Mouse (Mus musculus): ENCODE measurements around the gene Fads3.

Gene Fads3

DNA sequence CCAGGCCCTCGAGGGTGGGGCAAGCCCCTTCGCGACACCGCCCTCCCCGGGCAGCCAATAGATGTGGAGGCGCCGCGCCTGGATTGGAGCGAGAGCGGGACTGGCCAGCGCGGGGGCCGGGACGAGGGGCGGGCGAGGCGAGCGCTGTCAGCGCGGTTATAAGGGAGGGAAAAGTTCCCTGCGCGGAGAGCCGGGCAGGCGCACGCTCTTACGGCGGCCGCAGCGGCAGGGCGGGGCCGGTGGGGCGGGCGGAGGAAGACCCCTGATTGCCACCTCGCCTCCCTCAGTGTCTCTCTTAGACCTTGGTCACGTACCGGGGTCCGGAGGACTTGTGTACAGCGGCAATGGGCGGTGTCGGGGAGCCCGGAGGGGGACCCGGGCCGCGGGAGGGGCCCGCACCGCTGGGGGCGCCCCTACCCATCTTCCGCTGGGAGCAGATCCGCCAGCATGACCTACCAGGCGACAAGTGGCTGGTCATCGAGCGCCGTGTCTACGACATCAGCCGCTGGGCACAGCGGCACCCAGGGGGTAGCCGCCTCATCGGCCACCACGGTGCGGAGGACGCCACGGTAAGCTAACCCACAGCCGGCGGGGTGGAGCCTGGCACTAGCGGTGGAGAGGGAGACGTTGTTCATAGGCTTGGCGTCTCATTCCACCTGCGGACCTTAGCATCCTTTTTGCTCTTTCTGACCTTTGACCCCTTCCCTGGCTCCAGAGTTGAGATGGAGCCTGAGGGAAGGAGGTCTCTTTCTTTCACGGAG lies at the start of gene Fads3:
TSS of gene Fads3 (plus strand) at position 182 of the 761 bp plus-strand sequence.
- DNase-seq (ENCODE audit: low spot score) = peak; percentile 85

DNA sequence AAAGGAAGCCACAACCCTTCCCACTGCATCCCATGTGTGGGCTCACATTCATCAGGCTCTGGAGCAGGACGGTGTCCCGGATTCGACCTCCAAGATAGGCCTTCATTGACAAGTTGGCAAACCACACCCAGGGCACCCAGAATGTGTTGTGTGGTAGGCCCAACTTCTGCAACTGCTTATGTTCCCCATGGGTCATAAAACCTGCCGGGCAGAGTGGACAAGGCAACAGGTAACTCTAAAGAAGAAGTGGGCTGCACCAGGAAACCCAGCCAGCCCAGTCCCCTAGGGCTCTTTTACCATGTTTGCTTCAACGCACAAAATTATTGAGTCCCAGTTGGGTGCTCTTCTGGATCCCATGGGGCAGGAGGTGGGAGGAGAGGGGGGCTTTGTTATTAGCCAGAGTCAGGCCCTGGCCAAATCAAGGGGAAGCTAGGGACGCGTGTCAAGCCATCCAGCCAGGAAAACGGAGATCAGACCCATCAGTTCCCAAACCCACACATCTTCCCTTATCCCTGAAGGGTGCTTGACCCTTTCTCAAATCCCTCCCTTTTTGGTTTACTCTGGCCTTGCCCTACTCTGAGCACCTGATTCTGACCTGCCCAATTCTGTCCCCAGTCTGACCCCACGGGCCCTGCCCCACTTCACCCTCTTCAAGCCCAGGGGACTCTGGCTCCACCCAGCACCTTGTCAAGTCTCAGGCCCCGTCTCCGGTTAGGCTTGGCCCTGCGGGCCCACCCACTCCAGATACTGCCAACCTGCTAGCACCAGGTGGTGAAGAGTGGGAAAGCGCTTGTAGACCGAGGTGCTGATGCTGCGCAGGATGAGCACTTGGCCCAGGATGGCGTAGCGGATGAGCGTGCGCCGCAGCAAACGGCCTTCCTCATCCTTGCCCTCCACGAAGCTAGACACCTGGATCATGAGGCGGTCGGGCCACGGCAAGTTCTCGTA lies 49.1 kb upstream of the Fads3 start:
- DNase-seq (ENCODE audit: low spot score) = peak; percentile 51

DNA sequence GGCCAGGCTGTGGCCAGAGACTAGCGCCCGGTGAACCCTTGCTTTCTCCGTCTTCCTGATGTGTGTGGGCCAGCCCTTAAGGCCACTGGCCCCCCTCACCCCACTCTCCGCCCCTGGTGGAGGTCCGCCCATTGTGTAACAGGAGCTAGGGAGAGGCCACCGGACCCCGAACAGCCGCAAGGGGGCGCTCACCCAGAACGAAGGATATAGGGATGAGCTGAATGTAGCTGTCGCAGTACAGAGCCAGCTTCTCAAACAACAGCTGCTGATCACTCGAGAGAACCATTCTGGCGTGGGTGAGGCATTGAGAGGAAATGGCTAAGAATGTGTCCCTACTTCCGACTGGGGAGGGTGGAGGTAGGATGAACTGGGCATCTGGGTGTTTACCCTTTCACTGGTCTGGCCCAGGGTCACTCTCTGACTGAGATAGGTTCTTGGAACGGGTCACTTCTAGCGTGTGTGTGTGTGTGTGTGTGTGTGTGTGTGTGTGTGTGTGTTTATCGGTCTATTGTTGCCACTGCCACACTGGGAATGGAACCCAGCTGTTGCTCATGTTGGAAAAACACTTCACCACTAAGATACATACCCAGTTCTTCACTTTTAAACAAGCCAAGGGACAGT lies 48.2 kb upstream of the Fads3 start:
- peak; percentile 98 for DNase-seq (ENCODE audit: low spot score)

DNA sequence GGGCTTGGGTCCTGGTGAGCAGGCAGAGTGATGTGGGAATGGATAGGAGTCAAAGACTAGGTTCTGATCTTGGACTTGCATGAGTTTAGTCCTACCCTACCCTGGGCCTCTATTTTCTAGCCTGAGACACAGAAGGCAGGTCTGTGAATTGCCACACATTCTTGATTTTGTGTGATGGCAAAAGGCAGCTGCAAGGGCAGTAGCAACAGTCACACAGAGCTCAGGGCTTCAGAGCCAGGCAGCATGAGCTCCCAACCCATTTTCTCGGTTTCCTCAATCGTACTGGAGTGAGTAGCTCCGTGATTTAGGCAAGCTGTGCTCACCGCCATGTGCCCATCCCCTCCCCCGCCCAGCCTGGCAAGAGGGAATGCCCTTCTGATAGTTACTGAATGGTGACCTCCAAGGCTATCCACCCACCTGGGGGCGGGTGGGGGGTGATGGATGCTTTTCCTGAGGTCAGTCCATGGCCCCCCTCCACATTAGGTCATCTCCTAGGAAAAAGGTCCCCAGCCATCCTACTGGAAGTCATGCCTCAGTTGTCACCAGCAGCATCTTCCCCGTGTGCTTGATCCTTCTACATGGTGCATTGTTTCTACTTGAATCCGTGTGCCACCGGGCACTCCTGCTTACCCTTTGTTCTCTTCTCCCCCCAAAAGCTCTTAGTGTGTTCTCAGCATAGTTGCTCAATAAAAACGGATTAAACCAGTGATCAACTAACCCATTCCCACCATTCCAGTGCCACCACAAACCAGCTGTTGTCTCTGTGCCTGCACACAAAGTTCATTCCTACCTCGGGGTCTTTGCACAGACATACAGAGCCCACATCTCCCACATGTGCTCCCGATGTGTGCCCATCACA lies 43.9 kb upstream of the Fads3 start:
- peak; percentile 57 for DNase-seq (ENCODE audit: low spot score)

DNA sequence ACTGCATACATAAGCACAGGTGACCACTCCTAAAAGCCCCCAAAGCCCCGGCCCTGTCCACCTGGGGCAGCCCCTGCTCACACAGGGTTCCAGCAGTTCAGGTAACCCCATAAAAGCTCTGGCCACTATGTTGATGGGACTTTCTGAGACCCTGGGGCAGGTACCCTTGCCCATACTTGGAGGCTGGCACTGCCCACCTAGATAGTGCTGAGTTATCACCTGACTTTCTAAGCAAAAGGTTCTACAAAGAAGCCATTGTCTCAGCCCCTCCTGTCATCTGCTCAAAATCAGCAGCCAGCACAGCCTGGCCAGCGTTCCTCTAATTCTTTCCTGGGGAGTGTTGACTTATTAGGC lies 43.3 kb upstream of the Fads3 start:
- no peak for DNase-seq (ENCODE audit: low spot score)

DNA sequence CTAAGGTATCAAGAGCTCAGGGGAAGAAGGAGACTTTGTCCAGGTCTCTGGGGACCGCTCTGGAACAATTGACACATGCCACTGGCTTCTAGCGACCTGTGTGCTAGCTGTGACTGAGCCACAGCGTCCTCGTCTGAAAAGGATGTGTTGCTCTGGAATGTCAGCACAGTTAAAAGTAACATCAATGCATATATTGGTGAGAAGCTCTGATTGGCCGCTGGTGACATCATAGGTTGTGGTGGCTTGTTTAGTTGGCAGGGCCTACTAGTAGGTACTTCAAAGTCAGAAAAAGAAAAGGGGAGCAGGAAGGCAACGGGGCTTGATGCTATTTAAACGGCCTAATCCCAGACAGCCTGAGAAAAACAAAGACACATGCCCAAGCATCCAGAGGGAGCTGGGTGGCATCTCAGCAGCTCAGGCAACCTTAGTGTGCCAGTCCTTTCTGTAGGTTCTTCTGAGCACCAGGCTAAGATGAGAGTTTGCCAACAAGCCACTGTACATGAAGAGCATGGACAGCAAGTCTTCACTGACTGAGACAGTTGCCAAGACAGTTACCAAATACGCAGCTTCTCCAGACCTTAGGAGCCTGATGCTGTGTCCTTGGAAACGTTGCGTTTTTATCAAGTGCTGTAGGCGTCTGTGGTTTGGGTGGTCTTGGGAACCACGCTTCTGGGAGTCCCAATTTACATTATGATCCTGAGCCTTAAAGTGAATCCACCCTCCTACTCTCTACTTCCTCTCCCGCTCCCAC lies 42.5 kb upstream of the Fads3 start:
- peak; percentile 35 for DNase-seq (ENCODE audit: low spot score)

DNA sequence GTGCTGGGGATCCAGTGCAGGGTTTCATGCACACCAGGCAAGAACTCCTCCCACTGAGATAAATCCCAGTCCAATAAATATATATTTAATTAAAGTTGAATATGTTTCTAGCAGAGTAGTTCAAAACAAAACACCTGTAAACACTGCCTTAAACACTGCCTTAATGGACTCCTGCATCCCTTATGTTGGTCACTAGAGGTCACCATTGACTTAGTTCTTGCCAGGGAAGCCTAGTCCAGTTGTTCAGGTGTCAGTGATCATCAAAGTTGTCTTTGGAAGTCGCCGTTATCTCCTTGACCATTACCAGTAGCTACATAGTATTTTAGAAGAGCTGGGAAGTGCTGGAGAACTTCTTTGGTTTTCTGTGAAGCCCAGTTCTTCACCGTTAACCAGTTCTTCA lies 41.0 kb upstream of the Fads3 start:
- DNase-seq (ENCODE audit: low spot score) = no peak

DNA sequence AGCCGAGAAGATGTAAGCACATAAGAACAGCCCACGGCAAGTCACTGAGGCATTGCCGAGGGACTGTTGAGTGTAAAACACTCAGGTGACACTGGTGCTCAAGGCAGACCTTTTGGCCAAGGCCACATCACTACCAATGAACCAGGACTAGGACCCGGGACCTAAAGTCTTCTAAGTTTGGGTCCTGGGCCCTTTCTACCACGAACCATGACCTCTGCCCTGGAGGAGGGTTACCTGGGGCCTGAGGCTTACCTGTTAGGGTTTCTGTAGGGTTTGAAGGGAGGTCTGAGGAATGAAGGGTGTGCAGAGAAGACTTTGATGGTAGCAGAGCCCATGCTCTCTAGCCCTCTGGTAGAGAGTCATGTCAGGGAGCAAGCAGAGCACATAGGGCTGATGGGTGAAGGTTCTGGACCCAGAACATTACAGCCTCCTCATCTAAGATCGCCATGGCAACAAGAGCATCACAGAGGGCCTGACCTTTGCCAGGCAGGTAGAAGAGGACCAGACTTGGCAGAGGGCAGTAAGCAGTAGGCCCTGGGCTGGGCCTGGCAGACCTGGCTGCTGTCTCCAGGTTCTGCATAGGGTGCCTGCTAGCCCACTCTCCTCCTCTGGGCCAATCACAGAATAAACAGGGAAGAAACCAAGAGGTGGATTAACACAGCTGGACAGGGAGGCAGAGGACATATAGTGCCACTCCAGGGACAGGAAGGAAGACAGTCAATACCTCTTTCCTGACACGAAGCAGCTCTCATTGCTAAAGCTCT lies 40.0 kb upstream of the Fads3 start, which contains the start of the genes Best1 and Rab3il1:
TSS of gene Best1 (minus strand) at position 428 of the 764 bp plus-strand sequence.
TSS of gene Rab3il1 (plus strand) at position 464 of the 764 bp plus-strand sequence.
- DNase-seq (ENCODE audit: low spot score) = no peak

DNA sequence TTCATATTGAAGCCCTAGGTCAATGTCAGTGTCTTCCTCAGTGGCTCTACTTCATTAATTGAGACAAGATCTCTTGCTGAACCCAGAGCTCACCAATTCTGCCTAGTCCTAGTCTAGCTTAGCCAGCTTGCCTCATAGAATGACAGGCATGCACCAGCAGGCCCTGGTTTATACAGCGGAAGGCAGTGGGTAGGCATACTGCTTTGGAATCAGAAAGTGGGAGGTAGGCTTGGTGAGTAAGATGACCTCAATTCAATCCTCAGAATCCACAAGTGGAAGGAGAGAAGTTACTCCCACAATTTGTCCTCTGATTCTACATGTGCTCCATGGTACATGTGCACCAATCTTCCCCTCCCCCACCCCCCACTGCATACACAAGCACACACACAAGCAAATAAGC lies 37.7 kb upstream of the Fads3 start:
- no peak for DNase-seq (ENCODE audit: low spot score)

DNA sequence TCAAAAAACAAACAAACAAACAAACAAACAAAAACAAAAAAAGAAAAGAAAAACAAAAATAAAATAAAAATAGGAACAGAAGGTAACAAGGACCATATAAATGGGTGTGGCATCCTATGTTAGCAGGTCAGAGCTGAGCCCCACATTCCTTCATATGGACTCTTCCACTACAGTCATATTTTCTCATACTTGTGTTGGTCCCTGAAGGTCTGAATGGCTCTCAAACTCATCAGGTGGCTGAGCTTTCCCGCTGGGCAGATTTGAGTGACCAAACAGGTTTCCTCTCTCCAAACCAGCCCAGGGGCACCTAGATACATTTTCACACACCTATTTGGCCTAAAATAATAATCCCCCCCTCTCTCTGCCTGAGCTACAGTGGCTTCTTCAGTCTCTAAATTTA lies 30.0 kb upstream of the Fads3 start:
- DNase-seq (ENCODE audit: low spot score) = no peak

DNA sequence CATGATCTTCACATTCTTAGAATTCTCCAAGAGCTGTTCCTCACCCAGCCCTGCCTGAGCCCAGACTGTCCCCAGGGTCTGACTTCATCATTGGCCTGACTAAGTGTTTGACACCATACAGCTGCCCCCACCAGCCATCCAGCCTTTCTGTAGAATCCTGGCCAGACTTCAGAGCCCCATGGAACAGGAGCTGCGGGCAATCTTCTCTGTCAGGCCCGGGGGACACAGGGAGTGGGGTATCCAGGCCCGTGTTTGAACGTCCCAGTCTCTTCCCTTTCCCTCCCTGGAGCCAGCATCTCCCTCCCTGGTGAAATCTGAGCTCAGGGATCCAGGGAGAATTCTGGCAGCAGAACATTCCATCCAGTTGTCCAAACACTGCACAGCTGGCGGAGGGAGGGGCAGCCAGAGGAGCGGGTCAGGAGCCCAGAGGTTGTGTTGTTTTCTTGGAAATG lies 28.5 kb upstream of the Fads3 start:
- peak; percentile 68 for DNase-seq (ENCODE audit: low spot score)

DNA sequence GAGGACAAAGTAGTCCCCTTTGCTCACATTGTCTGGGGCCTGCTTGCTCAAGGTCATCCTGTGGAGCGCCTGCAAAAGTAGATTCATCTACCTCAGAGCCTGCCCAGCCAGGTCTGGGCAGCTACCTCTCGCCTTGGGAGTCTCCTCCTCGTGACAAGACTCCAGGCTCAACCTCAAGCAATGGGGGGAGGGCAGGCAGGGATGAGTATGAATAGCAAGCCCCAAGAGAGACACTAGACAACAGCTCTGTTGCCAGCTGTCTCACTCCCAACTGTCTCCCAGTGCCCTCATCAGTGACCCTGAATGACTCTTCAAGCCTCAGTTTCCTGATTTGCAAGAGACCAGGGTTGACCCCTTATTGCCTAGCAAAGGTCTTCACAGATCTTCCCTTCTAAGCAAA lies 28.0 kb upstream of the Fads3 start:
- DNase-seq (ENCODE audit: low spot score) = peak; percentile 47

DNA sequence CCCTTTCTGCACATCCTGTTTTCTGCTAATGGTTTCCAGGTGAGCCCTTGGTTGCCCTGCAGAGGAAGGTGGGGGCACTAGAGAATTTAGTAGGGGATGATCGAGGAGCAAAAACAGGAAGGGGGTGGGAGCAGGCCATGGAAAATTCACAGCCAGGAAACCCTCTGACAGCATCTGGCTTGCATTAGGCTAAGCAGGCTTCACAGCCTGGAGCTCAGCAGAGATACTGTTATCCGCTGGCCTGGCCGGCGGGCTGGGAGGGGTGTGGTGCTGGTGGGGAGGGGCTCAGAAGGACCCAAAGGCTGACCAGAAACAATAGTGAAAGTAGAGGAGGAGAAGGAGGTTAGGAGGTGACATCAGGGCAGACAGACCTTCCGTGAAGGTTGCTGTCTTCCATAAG lies 27.5 kb upstream of the Fads3 start:
- DNase-seq (ENCODE audit: low spot score) = no peak

DNA sequence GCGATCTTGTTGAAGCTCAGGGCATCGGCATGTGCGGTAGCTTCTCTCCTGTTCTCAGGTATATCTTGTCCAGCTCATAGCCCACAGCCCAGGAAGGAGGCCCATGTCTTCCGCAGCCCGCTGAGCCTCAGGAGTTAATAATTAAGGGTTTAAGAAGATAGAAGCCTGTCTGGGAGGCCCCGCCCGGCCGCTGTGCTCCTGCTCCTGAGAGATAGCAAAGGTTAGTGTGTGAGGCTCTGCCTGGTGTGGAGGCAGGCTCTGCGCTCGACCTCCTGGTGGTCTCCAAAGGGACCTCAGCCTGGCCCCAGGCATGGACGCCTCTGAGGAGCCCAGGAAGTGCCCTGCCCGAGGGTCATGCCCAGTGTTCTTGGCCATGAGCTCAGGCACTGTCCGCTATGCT lies 26.5 kb upstream of the Fads3 start:
- DNase-seq (ENCODE audit: low spot score) = no peak

DNA sequence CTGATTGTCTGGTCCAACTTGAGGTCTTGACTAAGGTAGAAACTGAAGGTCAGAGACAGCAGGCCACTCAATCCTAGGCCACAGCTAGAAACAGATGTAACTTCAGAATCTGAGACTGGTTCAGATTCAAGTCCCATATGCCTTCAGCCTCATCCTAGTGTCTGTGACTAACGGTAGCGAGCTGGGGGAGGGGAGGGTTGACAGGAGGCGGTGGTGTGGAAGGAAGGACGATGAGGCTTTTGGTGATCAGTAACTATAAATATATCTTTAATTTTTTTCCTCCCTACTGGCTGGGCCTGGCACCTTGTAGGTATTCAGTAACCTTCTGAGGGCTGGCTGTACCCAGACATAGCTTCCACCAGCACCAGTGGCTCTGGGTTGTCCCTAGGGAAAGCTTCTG lies 25.9 kb upstream of the Fads3 start:
- DNase-seq (ENCODE audit: low spot score) = no peak

DNA sequence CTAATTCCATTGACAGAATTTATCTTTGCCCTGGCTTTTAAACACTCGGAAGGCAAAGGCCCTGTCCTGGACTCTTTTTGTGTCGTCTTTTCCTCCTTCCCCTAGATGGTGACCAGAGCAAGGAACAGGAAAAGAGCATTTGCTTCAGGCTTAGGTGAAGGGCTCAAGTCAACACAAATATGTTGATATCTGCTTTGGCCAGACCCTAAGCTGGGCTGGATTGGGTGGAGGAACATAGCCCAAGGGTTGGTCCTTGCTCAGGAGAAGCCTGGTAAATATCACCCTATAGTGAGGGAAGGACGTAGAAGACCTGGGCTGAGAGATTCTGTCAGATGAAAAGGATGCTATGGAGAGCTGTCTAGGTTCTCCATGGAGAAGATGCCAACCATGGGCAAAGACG lies 25.2 kb upstream of the Fads3 start:
- DNase-seq (ENCODE audit: low spot score) = no peak

DNA sequence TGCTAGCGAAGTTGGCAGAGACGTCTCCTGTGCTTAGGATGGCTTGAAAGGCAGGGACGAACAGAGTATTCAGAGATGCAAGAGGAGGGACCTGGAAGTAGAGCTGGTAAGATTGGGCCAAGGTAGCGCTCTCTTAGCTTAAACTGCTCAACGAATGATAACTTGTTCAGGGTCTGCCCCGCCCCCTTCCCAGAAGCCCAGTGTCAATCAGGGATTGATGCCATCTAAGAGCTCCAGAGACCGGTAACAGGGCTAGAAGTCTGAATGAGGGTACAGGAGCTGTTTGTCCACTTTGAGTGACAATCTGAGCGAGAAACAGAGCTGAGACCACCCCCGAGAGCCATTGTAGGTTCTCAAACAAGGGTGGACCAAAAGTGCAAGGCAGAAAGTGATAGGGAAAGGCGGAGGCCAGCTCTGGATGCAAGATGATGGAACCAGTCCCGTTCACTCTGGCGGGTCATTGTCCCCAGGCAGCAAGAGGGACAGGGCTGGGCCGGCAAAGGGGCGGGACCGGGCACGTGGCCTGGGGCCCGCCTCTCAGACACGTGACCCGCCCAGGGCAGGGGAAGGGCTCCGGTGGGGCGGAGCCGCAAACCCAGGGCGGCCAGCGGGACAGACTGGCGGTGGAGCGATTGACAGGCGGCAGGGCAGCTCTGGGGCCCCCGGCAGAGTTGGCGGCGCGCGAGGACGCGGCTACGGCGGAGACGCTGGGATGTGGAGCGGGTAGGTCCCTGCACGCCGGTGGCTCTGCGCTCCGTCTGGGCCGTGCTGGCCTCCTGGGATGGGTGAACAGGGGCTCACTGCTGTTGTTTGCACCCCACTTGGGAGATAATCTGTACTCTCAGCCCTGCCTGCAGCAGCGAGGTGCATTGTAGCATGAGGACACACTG lies 23.5 kb upstream of the Fads3 start:
- DNase-seq (ENCODE audit: low spot score) = peak; percentile 93

DNA sequence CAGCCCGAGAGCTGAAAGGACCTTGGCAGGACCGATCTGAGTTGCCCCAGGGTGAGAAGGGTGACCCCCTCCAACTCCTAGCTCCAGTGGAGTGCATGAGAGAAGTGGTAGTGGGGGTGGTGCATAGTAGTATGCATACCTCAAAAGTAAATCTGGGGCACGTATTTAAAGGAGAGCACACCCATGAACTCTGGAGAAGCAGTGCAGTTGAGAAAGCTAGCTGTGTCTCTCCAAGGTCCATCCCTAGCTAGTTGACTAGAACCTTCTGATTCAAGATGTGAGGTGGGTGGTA lies 22.9 kb upstream of the Fads3 start:
- DNase-seq (ENCODE audit: low spot score) = no peak

DNA sequence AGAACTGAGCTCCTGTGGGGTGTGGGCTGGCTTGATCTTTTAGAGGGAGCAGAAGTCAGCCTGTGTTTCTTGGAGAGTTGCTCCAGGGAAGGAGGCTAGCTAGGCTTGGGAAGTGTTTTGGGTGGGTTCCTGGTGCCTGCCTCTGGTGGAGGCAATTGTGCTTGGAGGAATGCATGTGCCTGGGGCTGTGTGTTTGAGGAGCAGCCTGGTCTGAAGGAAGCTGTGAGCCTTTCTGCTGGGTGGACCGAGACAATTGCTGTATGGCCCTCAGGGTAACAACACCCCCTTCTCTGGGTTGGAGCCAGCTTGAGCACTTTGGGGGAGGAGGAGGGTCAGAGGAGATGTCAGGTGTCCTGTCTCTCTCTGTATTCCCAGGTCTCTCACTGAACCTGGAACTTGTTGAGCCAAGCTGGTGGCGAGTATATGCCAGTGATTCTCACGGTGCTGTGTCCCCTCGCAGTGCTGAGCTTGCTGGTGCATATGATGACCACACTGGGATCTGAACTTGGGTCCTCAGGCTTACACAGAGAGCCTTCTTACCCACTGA lies 22.1 kb upstream of the Fads3 start:
- DNase-seq (ENCODE audit: low spot score) = no peak

Data from testis, postnatal 10 days (tissue).